Mouse (Mus musculus): ENCODE results near the gene Ezh2. TPM values are rescaled to one million over a fixed set of nuclear protein-coding genes. Genes with fewer than 3 reads are reported as not detected.
A peak's percentile ranks its signal among the peaks of the same experiment; 100 is the strongest.
"Not testable (repeated sequence)": the region's sequence is repeated elsewhere in the genome, so short reads cannot be mapped to it uniquely, and the experiment has no call there.

The Ezh2 gene
- total and polyA plus RNA-seq, 2 experiments from 2014 or later: 41.5 to 50.0 TPM

DNA sequence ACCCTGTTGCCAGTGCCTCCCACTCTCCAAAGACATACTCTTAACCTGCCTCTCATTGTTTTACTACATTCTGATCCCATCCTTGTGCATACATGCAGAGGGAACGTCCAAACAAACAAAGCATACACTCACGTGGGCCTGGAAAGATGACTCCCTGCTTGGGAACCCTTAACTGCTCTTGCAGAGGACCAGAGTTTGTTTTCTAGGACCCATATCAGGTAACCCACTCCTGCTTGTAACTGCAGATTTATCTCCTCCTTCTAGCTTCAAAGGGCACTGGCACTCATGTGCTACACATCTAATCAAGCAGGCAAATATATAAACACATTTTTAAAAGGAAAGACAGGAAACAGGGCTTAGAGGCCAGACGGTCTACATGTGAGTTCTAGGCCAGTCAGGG is 32.8 kb upstream of the Ezh2 start:
- Histone ChIP-seq H3K27me3 (ENCODE audit: insufficient read depth, low read length) (no peaks in the 10 kb centered on the region), H3K4me2 (ENCODE audit: low read depth) (no peak overlapping the region), H3K36me3 (ENCODE audit: insufficient read depth) (no peaks in the 10 kb centered on the region), H3K4me1 (ENCODE audit: insufficient read depth) (no peaks in the 10 kb centered on the region), H3K27ac (ENCODE audit: low read depth, low read length) (no peak overlapping the region), H3K9ac (no peak overlapping the region), H3K9me3 (ENCODE audit: low read length) (no peaks in the 10 kb centered on the region), H3K4me3 (ENCODE audit: low read depth, low read length) (no peak overlapping the region)
- TF ChIP-seq CTCF (IDR thresholded peaks at IDR 0.05; ENCODE audit: low read depth): no peak
- no peak for DNase-seq
- ATAC-seq: no peak
- WGBS: 73% methylated on average over 3 of the region's 3 CpGs

DNA sequence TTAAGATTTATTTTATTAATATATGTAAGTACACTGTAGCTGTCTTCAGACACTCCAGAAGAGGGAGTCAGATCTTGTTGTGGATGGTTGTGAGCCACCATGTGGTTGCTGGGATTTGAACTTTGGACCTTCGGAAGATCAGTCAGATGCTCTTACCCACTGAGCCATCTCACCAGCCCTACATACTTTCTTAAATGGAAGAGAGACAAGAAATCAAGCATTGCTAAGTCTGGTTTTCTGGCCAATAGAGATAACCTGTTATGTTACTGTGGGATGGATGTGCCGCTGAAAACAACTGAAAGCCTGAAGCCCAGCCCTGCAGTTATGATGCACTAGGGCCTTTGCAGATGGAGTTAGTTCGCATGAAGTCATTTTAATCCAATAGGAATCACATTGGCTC is 31.8 kb upstream of the Ezh2 start:
- WGBS: 89% methylated on average over 3 of the region's 3 CpGs
- not testable (repeated sequence) for H3K4me2 ChIP-seq (ENCODE audit: low read depth); H3K27me3 ChIP-seq (ENCODE audit: insufficient read depth, low read length); H3K9ac ChIP-seq; H3K4me1 ChIP-seq (ENCODE audit: insufficient read depth); H3K27ac ChIP-seq (ENCODE audit: low read depth, low read length); H3K9me3 ChIP-seq (ENCODE audit: low read length); H3K4me3 ChIP-seq (ENCODE audit: low read depth, low read length); H3K36me3 ChIP-seq (ENCODE audit: insufficient read depth); DNase-seq; ATAC-seq

DNA sequence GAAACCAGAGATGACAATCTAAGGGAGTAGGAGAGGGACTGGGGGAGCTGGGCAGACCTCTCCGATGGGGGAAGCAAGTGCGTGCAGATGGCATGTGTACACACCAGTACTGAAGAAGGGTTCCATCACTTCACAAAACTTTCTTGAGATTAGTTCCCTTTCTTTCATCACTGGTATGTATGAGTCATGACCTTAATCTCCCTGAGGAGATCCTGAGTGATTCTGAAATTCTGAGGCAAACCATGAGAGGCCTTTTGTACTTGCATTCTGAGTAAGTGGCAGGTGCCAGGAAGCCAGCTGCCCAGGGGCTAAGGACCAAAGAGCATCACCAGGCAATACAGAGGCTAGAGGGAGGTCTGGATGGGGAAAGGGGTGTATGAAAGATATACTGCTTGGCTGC is 25.9 kb upstream of the Ezh2 start:
- ATAC-seq (no peak), DNase-seq (no peak)
- Histone ChIP-seq H3K4me1 (ENCODE audit: insufficient read depth) (no peaks in the 10 kb centered on the region), H3K9me3 (ENCODE audit: low read length) (no peaks in the 10 kb centered on the region), H3K27me3 (ENCODE audit: insufficient read depth, low read length) (no peaks in the 10 kb centered on the region), H3K4me3 (ENCODE audit: low read depth, low read length) (no peak overlapping the region), H3K36me3 (ENCODE audit: insufficient read depth) (no peaks in the 10 kb centered on the region), H3K4me2 (ENCODE audit: low read depth) (no peak overlapping the region), H3K27ac (ENCODE audit: low read depth, low read length) (no peak overlapping the region), H3K9ac (no peak overlapping the region)
- no peak for TF ChIP-seq CTCF (IDR thresholded peaks at IDR 0.05; ENCODE audit: low read depth)
- 91% methylated on average over 2 of the region's 2 CpGs for WGBS

DNA sequence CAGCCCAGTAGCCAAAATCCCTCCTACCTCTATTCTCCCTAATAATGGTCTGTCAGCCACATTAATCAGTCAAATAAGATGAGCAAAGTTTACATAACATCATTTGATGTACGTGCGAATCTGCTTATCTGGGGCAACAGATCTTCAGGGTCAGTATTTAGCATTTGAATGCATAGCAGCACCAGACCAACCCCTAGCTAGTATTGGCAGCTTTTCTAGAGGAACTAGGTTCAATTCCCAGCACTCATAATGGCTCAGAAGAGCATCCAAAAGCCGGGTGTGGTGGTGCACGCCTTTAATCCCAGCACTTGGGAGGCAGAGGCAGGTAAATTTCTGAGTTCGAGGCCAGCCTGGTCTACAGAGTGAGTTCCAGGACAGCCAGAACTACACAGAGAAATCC is 13.2 kb upstream of the Ezh2 start:
- not testable (repeated sequence) for DNase-seq; H3K4me3 ChIP-seq (ENCODE audit: low read depth, low read length)
- WGBS: 66% methylated on average over 5 of the region's 5 CpGs

DNA sequence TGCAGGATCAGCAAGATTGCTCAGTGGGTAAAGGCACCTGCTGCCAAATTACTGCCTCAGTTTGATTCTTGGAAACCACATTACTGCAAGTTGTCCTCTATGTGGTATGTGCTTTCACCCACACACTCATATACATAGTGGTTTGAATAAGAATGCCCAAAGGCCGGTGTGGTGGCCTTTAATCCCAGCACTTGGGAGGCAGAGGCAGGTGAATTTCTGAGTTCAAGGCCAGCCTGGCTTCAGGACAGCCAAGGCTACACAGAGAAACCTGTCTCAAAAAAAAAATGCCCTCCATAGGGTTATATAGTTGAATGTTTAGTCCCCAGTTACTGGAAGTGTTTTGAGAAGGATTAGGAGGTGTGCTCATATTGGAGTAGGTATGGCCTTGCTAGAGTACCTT is 6.8 kb upstream of the Ezh2 start:
- H3K9ac ChIP-seq: no peak overlapping the region
- no peak overlapping the region for H3K4me3 ChIP-seq (ENCODE audit: low read depth, low read length)
- no peaks in the 10 kb centered on the region for H3K4me1 ChIP-seq (ENCODE audit: insufficient read depth)
- no peak for TF ChIP-seq CTCF (IDR thresholded peaks at IDR 0.05; ENCODE audit: low read depth)
- H3K36me3 ChIP-seq (ENCODE audit: insufficient read depth): no peaks in the 10 kb centered on the region
- DNase-seq: no peak
- H3K4me2 ChIP-seq (ENCODE audit: low read depth): no peak overlapping the region
- ATAC-seq: no peak
- no peak overlapping the region for H3K27ac ChIP-seq (ENCODE audit: low read depth, low read length)
- no peaks in the 10 kb centered on the region for H3K27me3 ChIP-seq (ENCODE audit: insufficient read depth, low read length)
- WGBS: 76% methylated on average over 1 of the region's 1 CpGs
- H3K9me3 ChIP-seq (ENCODE audit: low read length): no peaks in the 10 kb centered on the region

More for the DNA sequence above, 13.2 kb upstream of the Ezh2 start:
- ATAC-seq; H3K4me1 ChIP-seq (ENCODE audit: insufficient read depth); H3K36me3 ChIP-seq (ENCODE audit: insufficient read depth); H3K9me3 ChIP-seq (ENCODE audit: low read length); H3K27me3 ChIP-seq (ENCODE audit: insufficient read depth, low read length); H3K9ac ChIP-seq; H3K27ac ChIP-seq (ENCODE audit: low read depth, low read length); H3K4me2 ChIP-seq (ENCODE audit: low read depth): not testable (repeated sequence)

DNA sequence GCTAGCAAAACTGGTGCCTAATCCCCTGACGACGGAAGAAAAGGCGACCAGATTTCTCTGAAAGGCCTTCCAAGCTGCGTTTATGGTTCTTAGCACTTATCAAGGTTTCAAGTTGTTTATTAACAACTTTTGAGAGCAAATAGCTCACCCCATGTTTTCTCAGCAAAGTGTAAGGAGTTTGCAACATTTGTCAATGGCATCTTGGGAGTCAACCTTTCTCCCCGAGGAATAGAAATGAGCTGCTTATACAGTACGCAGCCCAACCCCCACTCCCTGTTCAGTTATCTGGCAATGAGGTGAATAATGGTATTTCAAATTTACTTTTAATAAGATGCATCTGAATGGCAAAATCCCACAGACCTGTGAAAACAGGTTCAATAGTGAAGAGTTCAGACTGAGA is 555 bp upstream of the Ezh2 start:
- no peak for ATAC-seq
- no peak for DNase-seq
- TF ChIP-seq CTCF (IDR thresholded peaks at IDR 0.05; ENCODE audit: low read depth): no peak
- Histone ChIP-seq H3K27ac (ENCODE audit: low read depth, low read length) (peak overlapping the region; percentile 96), H3K9me3 (ENCODE audit: low read length) (no peaks in the 10 kb centered on the region), H3K4me2 (ENCODE audit: low read depth) (peak overlapping the region; percentile 74), H3K27me3 (ENCODE audit: insufficient read depth, low read length) (no peaks in the 10 kb centered on the region), H3K9ac (peak overlapping the region; percentile 98), H3K36me3 (ENCODE audit: insufficient read depth) (no peaks in the 10 kb centered on the region), H3K4me3 (ENCODE audit: low read depth, low read length) (peak overlapping the region; percentile 71), H3K4me1 (ENCODE audit: insufficient read depth) (peaks cover 8% of the 10 kb centered on the region; the same call in 1 of the 2 replicates)
- 3% methylated on average over 6 of the region's 6 CpGs for WGBS

DNA sequence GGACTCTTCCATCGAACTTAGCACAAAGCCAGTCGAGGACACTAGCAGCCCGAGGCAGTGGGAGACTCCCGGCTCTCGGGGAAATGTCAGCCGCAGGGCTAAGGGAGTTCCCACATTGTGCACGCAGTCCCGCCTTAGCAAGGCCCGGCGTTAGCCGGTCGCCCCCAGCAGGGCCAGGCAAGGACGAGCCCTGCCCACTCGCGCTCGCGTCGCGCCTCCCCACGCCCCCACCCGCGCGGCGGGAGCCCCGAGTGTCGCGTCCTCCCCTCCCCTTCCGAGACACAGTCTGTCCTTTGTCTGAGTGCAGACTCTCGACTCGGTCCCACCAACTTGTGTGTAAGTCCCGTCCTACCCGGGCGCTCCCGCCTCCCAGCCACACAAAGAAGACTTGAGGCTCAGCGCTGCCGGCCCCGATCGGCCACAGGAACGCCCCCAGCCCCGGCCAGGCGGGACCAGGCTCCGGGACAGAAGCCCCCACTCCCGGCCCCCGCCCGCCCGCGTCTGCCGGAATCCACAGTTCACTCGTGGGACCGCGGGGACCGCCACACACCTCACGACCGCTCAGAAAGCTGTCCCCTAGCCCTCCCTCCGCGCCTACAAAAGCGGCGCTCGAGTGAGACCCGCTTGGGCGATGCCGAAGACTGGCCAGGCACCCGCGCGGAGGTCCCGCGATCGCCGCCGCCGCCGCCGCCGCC is 853 bp downstream of the Ezh2 start:
- under 1% methylated on average over 63 of the region's 74 CpGs for WGBS
- H3K36me3 ChIP-seq (ENCODE audit: insufficient read depth): no peaks in the 10 kb centered on the region
- peak overlapping the region; percentile 71 for H3K4me3 ChIP-seq (ENCODE audit: low read depth, low read length)
- peaks cover 8% of the 10 kb centered on the region; the same call in 1 of the 2 replicates for H3K4me1 ChIP-seq (ENCODE audit: insufficient read depth)
- DNase-seq: peak; percentile 80
- peak overlapping the region; percentile 96 for H3K27ac ChIP-seq (ENCODE audit: low read depth, low read length)
- TF ChIP-seq CTCF (IDR thresholded peaks at IDR 0.05; ENCODE audit: low read depth): no peak
- peak; percentile 60 for ATAC-seq
- H3K4me2 ChIP-seq (ENCODE audit: low read depth): peak overlapping the region; percentile 74
- H3K9me3 ChIP-seq (ENCODE audit: low read length): no peaks in the 10 kb centered on the region
- peak overlapping the region; percentile 98 for H3K9ac ChIP-seq
- H3K27me3 ChIP-seq (ENCODE audit: insufficient read depth, low read length): no peaks in the 10 kb centered on the region
